1 mouse cellular context compared by ENCODE assay signal in the genomic region with DNA sequence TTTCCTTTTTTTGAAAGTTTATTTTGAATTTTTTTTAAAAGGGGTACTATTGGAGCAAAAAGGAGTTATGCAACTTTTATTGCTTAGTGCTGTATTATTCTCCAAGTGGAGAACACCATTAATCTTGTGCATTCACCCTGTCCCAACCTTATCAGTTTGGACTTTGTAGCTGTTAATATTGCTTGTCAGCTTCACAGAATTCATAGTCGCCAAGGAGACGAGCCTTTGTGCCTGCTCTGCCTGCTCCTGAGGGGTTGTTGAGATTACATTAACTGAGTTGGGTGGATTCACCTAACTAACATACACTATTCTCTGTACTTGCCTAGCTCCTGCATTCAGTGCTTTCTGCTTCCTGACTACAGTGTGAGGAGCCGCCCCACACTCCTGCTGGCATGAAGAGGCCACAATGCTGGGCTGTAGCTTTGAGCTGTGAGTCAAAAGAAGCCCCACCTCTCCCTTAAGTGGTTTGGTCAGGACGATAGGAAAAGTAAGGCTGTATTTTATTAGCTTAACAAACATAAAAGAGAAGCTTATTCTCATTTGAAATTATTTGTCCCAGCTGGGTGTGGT.
TF ChIP-seq lines count a peak whose summit lies in the region.

No protein-coding gene starts in this region.

TF ChIP-seq in MEL, 35 proteins besides CTCF, POLR2A, EP300 and RAD21:
- TF ChIP-seq ZC3H11A (IDR thresholded peaks at IDR 0.05; ENCODE audit: low read depth, low read length), result no peak
- no peak for TF ChIP-seq MAZ (IDR thresholded peaks at IDR 0.05; ENCODE audit: low read depth, low read length)
- TF ChIP-seq JUND (IDR thresholded peaks at IDR 0.05; ENCODE audit: low read depth, low read length), result no peak
- TF ChIP-seq POLR2AphosphoS2 (IDR thresholded peaks at IDR 0.05; ENCODE audit: low read length), result no peak
- TF ChIP-seq SMC3 (IDR thresholded peaks at IDR 0.05; ENCODE audit: low read depth, low read length), result no peak
- no peak for TF ChIP-seq MYB (IDR thresholded peaks at IDR 0.05; ENCODE audit: low read depth, low read length)
- no peak for TF ChIP-seq USF2 (IDR thresholded peaks at IDR 0.05; ENCODE audit: borderline replicate concordance in 1 of 2, insufficient read depth in 1 of 2, low read depth in 1 of 2, low read length in 2 of 2)
- TF ChIP-seq CHD2 (IDR thresholded peaks at IDR 0.05; ENCODE audit: low read length), result no peak
- TF ChIP-seq TAL1 (IDR thresholded peaks at IDR 0.05; ENCODE audit: low read length), result no peak
- no peak for TF ChIP-seq CHD1 (IDR thresholded peaks at IDR 0.05; ENCODE audit: low read depth, low read length)
- no peak for TF ChIP-seq MYC (IDR thresholded peaks at IDR 0.05; ENCODE audit: low read depth, low read length)
- no peak for TF ChIP-seq HCFC1 (IDR thresholded peaks at IDR 0.05; ENCODE audit: low read depth, low read length)
- no peak for TF ChIP-seq MAX (IDR thresholded peaks at IDR 0.05; ENCODE audit: low read length)
- TF ChIP-seq TCF12 (IDR thresholded peaks at IDR 0.05; ENCODE audit: low read depth, low read length), result no peak
- no peak for TF ChIP-seq ETS1 (IDR thresholded peaks at IDR 0.05; ENCODE audit: low read depth, low read length)
- TF ChIP-seq ZKSCAN1 (IDR thresholded peaks at IDR 0.05; ENCODE audit: low read depth, low read length), result no peak
- no peak for TF ChIP-seq ELF1 (IDR thresholded peaks at IDR 0.05; ENCODE audit: low read depth, low read length)
- TF ChIP-seq UBTF (IDR thresholded peaks at IDR 0.05; ENCODE audit: borderline replicate concordance, insufficient read depth, low read depth, low read length), result no peak
